ENCODE assay signal across 9 mouse cellular contexts in genomic region chr1:172027809-172028102, GRCm38 (mm10). TPM values are rescaled to one million over a fixed set of nuclear protein-coding genes. Genes with fewer than 3 reads are reported as not detected.
DNase-seq lines count a peak whose midpoint lies in the region; ATAC-seq and TF ChIP-seq lines count a peak whose summit lies in the region.
"Had no signal": no experiment of that assay in that cellular context is flagged by ENCODE, and none has a peak within 500 bp of the region (broad histone marks: within the 10 kb centered on the region; RNA-seq: fewer than 3 reads in every experiment).

No protein-coding gene starts in this region.

- H3K36me3 ChIP-seq in heart, embryonic 13.5 days: no peaks in the 10 kb centered on the region
- H3K36me3 ChIP-seq in ES-Bruce4 (ENCODE audit: control insufficient read depth, insufficient read depth, low read length, poor library complexity, severe bottlenecking): no peaks in the 10 kb centered on the region
- no peaks in the 10 kb centered on the region for H3K36me3 ChIP-seq in forebrain, embryonic 16.5 days (ENCODE audit: control insufficient read depth, insufficient read depth)
- H3K36me3 ChIP-seq in liver, embryonic 15.5 days (replicated peaks): no peaks in the 10 kb centered on the region

- WGBS in heart, embryonic 13.5 days: 21% methylated on average over 10 of the region's 10 CpGs
- 1% methylated on average over 10 of the region's 10 CpGs for WGBS in forebrain, embryonic 16.5 days
- 33% methylated on average over 10 of the region's 10 CpGs for WGBS in liver, embryonic 15.5 days (ENCODE audit: insufficient replicate concordance)

- ATAC-seq in heart, embryonic 13.5 days (ENCODE audit: extremely low read depth, insufficient number of reproducible peaks, low FRiP score, low TSS enrichment): no peak
- ATAC-seq in forebrain, embryonic 16.5 days: peak; percentile 41
- ATAC-seq in liver, embryonic 15.5 days (ENCODE audit: insufficient read depth): no peak

- intact Hi-C loops in heart, postnatal 36 days (cut with DNase I): no loop called here

- H3K27ac ChIP-seq in heart, embryonic 13.5 days (replicated peaks): peak overlapping the region; percentile 91
- no peak overlapping the region for H3K27ac ChIP-seq in ES-Bruce4 (ENCODE audit: insufficient read depth, low read length)
- H3K27ac ChIP-seq in forebrain, embryonic 16.5 days (ENCODE audit: low read length): peak overlapping the region; percentile 97
- H3K27ac ChIP-seq in liver, embryonic 15.5 days (replicated peaks): no peak overlapping the region

- H3K27me3 ChIP-seq in heart, embryonic 13.5 days (replicated peaks): no peaks in the 10 kb centered on the region
- H3K27me3 ChIP-seq in ES-Bruce4 (ENCODE audit: control insufficient read depth, insufficient read depth, low read length, poor library complexity, severe bottlenecking): no peaks in the 10 kb centered on the region
- no peaks in the 10 kb centered on the region for H3K27me3 ChIP-seq in forebrain, embryonic 16.5 days (replicated peaks; ENCODE audit: control insufficient read depth, insufficient read depth, low read length)
- H3K27me3 ChIP-seq in liver, embryonic 15.5 days: peaks cover 13% of the 10 kb centered on the region

- TF ChIP-seq POLR2A in ES-Bruce4 (IDR thresholded peaks at IDR 0.05; ENCODE audit: insufficient read depth, low read length): no peak

- TF ChIP-seq CTCF in ES-Bruce4 (IDR thresholded peaks at IDR 0.05; ENCODE audit: low read depth, low read length): no peak

- H3K4me1 ChIP-seq in heart, embryonic 13.5 days: peaks cover 33% of the 10 kb centered on the region
- H3K4me1 ChIP-seq in ES-Bruce4 (ENCODE audit: control insufficient read depth, insufficient read depth, low read length): peaks cover 4% of the 10 kb centered on the region
- peaks cover 41% of the 10 kb centered on the region for H3K4me1 ChIP-seq in forebrain, embryonic 16.5 days (replicated peaks; ENCODE audit: control insufficient read depth, insufficient read depth, low read length)
- peaks cover 7% of the 10 kb centered on the region for H3K4me1 ChIP-seq in liver, embryonic 15.5 days (replicated peaks)

- DNase-seq in heart, postnatal 36 days: no peak
- no peak for DNase-seq in thymus, adult 18-20 months
- no peak for DNase-seq in frontal cortex, postnatal 25 days (ENCODE audit: low spot score in 2 of 2)
- DNase-seq in layer of hippocampus, adult 9-10 months (ENCODE audit: low spot score): no peak

- no peaks in the 10 kb centered on the region for H3K9me3 ChIP-seq in heart, embryonic 13.5 days
- no peaks in the 10 kb centered on the region for H3K9me3 ChIP-seq in ES-Bruce4 (replicated peaks; ENCODE audit: control insufficient read depth, insufficient read depth, low read length, poor library complexity, severe bottlenecking)
- H3K9me3 ChIP-seq in forebrain, embryonic 16.5 days (ENCODE audit: control insufficient read depth, low read length): no peaks in the 10 kb centered on the region
- no peaks in the 10 kb centered on the region for H3K9me3 ChIP-seq in liver, embryonic 15.5 days (replicated peaks)

- peak overlapping the region; percentile 97 for H3K4me3 ChIP-seq in heart, embryonic 13.5 days
- peak overlapping the region; percentile 41; the same call in 1 of the 2 replicates for H3K4me3 ChIP-seq in ES-Bruce4 (ENCODE audit: low read depth, low read length)
- H3K4me3 ChIP-seq in forebrain, embryonic 16.5 days (replicated peaks; ENCODE audit: low read length): peak overlapping the region; percentile 93
- H3K4me3 ChIP-seq in liver, embryonic 15.5 days (replicated peaks): no peak overlapping the region

- peak overlapping the region; percentile 82 for H3K4me2 ChIP-seq in heart, embryonic 13.5 days
- peak overlapping the region; percentile 97 for H3K4me2 ChIP-seq in forebrain, embryonic 16.5 days (ENCODE audit: low read length)
- H3K4me2 ChIP-seq in liver, embryonic 15.5 days: peak overlapping the region; percentile 77; the same call in 1 of the 2 replicates

- H3K9ac ChIP-seq in heart, embryonic 13.5 days: peak overlapping the region; percentile 97
- peak overlapping the region; percentile 91 for H3K9ac ChIP-seq in ES-Bruce4 (ENCODE audit: low read depth, poor library complexity, severe bottlenecking)
- H3K9ac ChIP-seq in forebrain, embryonic 16.5 days (replicated peaks; ENCODE audit: low read depth, low read length): peak overlapping the region; percentile 98
- H3K9ac ChIP-seq in liver, embryonic 15.5 days: no peak overlapping the region

- no peak for TF ChIP-seq EP300 in ES-Bruce4 (IDR thresholded peaks at IDR 0.05; ENCODE audit: insufficient read depth, low read depth, low read length)

RNA-seq across cellular contexts. Expression of gene Vangl2, which starts 0.5 kb away (rescaled TPM):
- 8.9 and 9.3 TPM in 2 replicates for polyA plus RNA-seq in heart, embryonic 13.5 days (2015; fragmentation: Nextera tagmentation; extraction: Ambion mirVana)
- total RNA-seq in heart, postnatal 36 days (2021): 1 to 10 TPM; 2.3 to 3.1 TPM
- 29.7 and 33.8 TPM in 2 replicates for polyA plus RNA-seq in ES-Bruce4 (2011; ENCODE audit: insufficient read depth, insufficient read length, low read depth, missing spikeins)
- 40.5 and 42.7 TPM in 2 replicates for polyA plus RNA-seq in forebrain, embryonic 16.5 days (2015; fragmentation: Nextera tagmentation; extraction: Ambion mirVana)
- 0.66 and 0.81 TPM in 2 replicates for polyA plus RNA-seq in liver, embryonic 15.5 days (2015; fragmentation: Nextera tagmentation; extraction: Ambion mirVana)

RNA-seq across cellular contexts. Expression of gene Nhlh1, which starts 29.6 kb away (rescaled TPM):
- not detected in 2 replicates for polyA plus RNA-seq in heart, embryonic 13.5 days (2015; fragmentation: Nextera tagmentation; extraction: Ambion mirVana)
- total RNA-seq in heart, postnatal 36 days (2021): not detected
- not detected in 2 replicates for polyA plus RNA-seq in ES-Bruce4 (2011; ENCODE audit: insufficient read depth, insufficient read length, low read depth, missing spikeins)
- 2.0 TPM in 2 replicates for polyA plus RNA-seq in forebrain, embryonic 16.5 days (2015; fragmentation: Nextera tagmentation; extraction: Ambion mirVana)
- polyA plus RNA-seq in liver, embryonic 15.5 days (2015; fragmentation: Nextera tagmentation; extraction: Ambion mirVana): not detected in 2 replicates
- total RNA-seq: gastrocnemius, postnatal 25 days had no signal

RNA-seq across cellular contexts. Expression of gene Copa, which starts 54.6 kb away (rescaled TPM):
- 162 and 163 TPM in 2 replicates for polyA plus RNA-seq in heart, embryonic 13.5 days (2015; fragmentation: Nextera tagmentation; extraction: Ambion mirVana)
- 100 to 1,000 TPM; 112 to 113 TPM for total RNA-seq in heart, postnatal 36 days (2021)
- polyA plus RNA-seq in ES-Bruce4 (2011; ENCODE audit: insufficient read depth, insufficient read length, low read depth, missing spikeins): 161 and 163 TPM in 2 replicates
- polyA plus RNA-seq in forebrain, embryonic 16.5 days (2015; fragmentation: Nextera tagmentation; extraction: Ambion mirVana): 235 and 242 TPM in 2 replicates
- polyA plus RNA-seq in liver, embryonic 15.5 days (2015; fragmentation: Nextera tagmentation; extraction: Ambion mirVana): 70.1 and 73.6 TPM in 2 replicates

RNA-seq across cellular contexts. Expression of gene Ncstn, which starts 54.8 kb away (rescaled TPM):
- polyA plus RNA-seq in heart, embryonic 13.5 days (2015; fragmentation: Nextera tagmentation; extraction: Ambion mirVana): 115 TPM in 2 replicates
- total RNA-seq in heart, postnatal 36 days (2021): 10 to 100 TPM; 45.5 to 50.1 TPM
- polyA plus RNA-seq in ES-Bruce4 (2011; ENCODE audit: insufficient read depth, insufficient read length, low read depth, missing spikeins): 54.2 and 56.2 TPM in 2 replicates
- 108 and 112 TPM in 2 replicates for polyA plus RNA-seq in forebrain, embryonic 16.5 days (2015; fragmentation: Nextera tagmentation; extraction: Ambion mirVana)
- polyA plus RNA-seq in liver, embryonic 15.5 days (2015; fragmentation: Nextera tagmentation; extraction: Ambion mirVana): 37.6 and 43.5 TPM in 2 replicates

Comparison
In these comparisons a context has a peak if more than half of its experiments do, and no peak if none do; other contexts are left out.
1. H3K27ac ChIP-seq: peak in heart, embryonic 13.5 days (single experiment) and forebrain, embryonic 16.5 days (single experiment); none in ES-Bruce4 (single experiment) and liver, embryonic 15.5 days (single experiment).
2. Peak in every context shown above with its lines, with median percentiles within 50 percentile points of each other: H3K4me2 ChIP-seq.